Mouse (Mus musculus) E14TG2a.4 (cell line): ENCODE results near the gene Prr15l.
A peak's percentile ranks its signal among the peaks of the same experiment; 100 is the strongest.

ENCODE experiments used
- H3K27me3 ChIP-seq: 2 replicates; pipeline ENCODE4 v1.6.1; 2014; ENCODE audit warnings: low read length, control low read depth; ENCODE audit not compliant: insufficient read depth
- H3K36me3 ChIP-seq: 2 replicates; pipeline ENCODE4 v1.6.1; 2014; ENCODE audit warnings: low read length, control low read depth; ENCODE audit not compliant: insufficient read depth
- H3K4me1 ChIP-seq: replicated peaks from 2 replicates; pipeline ENCODE4 v1.6.1; 2014; ENCODE audit warnings: low read depth, low read length, control low read depth
- H3K4me3 ChIP-seq: replicated peaks from 2 replicates; pipeline ENCODE4 v1.5.1; 2014; ENCODE audit warnings: mild to moderate bottlenecking, low read length
- H3K9me3 ChIP-seq: 2 replicates; pipeline ENCODE4 v1.6.1; 2014; ENCODE audit warnings: low read length, control low read depth
- CTCF ChIP-seq: conservative IDR thresholded peaks from 2 replicates; pipeline ENCODE4 v1.5.1; 2014; ENCODE audit warnings: low read length
- NANOG ChIP-seq: IDR thresholded peaks from 2 replicates; pipeline ENCODE4 v1.6.1; 2014; ENCODE audit warnings: borderline replicate concordance, low read length, mixed read lengths
- POU5F1 ChIP-seq: IDR thresholded peaks from 2 replicates; pipeline ENCODE4 v1.6.1; 2014; ENCODE audit warnings: low read length, borderline replicate concordance

Gene Prr15l

DNA sequence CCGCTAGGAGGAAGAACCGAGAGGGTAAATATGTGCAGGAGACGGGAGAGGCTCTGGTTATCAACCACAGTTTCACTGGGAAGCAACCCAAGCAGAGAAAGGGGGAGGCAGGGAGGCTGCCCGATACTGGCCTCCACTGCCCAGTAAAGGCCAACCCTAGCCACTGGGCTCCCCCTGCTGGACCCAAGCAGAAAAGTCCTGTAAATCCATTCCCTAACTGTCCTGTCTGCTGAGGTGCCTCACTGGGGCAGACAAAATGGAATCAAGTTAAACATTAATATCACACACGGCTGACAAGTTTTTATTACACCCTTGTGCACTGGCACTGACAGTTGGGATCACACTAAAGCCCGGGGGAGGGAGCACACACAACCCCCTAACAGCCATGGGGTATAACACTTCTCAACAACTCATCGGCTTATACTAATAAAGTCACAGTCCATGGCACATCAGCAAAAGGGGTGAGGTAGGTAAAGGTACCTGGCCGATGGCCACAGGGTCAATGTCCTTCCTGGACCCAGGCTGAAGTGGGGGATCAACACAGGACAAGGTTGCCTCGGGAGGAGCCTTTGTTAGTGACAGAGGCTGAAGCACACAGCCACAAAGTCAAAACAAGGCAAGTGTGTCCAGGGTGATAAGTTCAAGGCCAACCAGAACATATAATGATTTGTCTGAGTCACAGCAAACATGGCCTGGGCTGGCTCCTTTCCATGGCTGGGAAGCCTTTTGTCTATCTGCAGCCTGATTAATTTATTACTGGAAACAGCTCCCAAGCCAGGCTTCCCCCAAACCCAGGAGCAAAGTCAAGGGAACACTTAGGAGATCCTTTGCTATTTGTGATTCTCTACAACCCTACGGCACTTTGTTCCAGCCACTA, 9.9 kb downstream of the Prr15l start:
- no peak overlapping the region for H3K4me3 ChIP-seq
- peak; percentile 33; the same call in 1 of the 2 replicates for TF ChIP-seq CTCF
- no peak for TF ChIP-seq NANOG
- peaks cover 43% of the 10 kb centered on the region for H3K36me3 ChIP-seq
- no peaks in the 10 kb centered on the region for H3K27me3 ChIP-seq
- no peaks in the 10 kb centered on the region for H3K9me3 ChIP-seq
- peaks cover 48% of the 10 kb centered on the region for H3K4me1 ChIP-seq

DNA sequence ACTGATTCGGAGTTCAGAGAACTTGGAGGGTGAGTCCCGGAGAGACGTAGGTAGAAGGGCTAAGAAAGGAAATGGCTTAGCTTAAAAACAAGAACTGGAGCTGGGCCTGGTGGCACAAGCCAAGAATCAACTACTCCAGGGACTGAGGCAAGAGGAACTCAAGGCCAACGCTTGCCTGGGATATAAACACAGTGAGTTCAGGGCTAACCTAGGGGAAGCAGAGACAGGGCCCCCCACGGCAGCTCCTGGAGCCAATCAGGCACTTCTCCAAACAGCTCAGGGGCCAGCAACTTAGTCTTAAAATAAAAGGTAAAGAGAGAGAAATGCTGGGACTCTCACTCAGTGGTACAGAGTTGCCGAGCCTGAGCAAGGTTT, 10.5 kb downstream of the Prr15l start:
- Histone ChIP-seq H3K4me3 (no peak overlapping the region), H3K27me3 (no peaks in the 10 kb centered on the region), H3K9me3 (no peaks in the 10 kb centered on the region), H3K36me3 (peaks cover 43% of the 10 kb centered on the region), H3K4me1 (peaks cover 48% of the 10 kb centered on the region)
- TF ChIP-seq POU5F1 (no peak), CTCF (no peak), NANOG (no peak)

DNA sequence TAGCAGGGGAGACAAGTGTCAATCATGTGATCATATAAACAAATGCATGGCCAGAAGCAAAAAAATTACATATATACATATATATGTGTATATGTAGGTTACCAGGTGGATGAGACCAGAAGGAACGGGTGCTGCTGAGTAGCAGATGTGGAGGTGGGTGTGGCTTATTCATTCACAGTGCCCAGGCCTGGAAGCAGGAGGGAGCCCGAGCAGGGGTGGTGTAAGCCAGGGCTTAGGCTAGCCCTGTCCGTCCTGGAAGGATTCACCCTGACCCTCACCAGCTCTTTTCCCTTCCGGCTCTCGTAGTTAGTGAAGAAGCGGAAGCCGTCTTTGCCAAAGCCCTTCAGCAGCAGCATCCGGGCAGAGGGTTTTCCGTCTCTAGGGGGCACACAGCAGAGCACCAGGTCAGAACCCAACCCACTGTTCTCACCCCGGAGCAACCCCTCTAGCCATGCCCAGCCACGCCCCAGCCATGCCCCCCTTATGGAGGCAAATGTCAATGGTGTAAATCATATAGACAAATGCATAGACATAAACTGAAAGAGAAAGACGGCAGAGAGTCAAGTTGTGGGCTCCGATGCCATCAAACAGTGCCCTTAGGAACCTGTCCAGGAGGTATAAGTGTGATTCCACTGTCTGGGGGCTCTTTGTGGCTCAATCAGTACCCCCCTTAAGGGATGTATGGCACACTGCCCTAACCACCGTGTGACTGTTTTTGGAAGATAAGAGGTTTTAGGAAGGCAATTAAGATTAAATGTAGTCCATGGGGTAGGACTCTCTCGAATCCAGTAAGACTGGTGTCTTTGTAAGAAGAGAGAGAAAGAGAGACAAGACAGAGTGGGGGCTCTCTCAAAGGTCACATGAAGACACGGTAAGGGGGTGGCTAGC, 12.9 kb downstream of the Prr15l start:
- no peak for TF ChIP-seq NANOG
- TF ChIP-seq POU5F1: no peak
- TF ChIP-seq CTCF: no peak
- Histone ChIP-seq H3K27me3 (peaks cover 3% of the 10 kb centered on the region; the same call in 1 of the 2 replicates), H3K4me3 (no peak overlapping the region), H3K9me3 (no peaks in the 10 kb centered on the region), H3K4me1 (peaks cover 48% of the 10 kb centered on the region), H3K36me3 (peaks cover 52% of the 10 kb centered on the region)

DNA sequence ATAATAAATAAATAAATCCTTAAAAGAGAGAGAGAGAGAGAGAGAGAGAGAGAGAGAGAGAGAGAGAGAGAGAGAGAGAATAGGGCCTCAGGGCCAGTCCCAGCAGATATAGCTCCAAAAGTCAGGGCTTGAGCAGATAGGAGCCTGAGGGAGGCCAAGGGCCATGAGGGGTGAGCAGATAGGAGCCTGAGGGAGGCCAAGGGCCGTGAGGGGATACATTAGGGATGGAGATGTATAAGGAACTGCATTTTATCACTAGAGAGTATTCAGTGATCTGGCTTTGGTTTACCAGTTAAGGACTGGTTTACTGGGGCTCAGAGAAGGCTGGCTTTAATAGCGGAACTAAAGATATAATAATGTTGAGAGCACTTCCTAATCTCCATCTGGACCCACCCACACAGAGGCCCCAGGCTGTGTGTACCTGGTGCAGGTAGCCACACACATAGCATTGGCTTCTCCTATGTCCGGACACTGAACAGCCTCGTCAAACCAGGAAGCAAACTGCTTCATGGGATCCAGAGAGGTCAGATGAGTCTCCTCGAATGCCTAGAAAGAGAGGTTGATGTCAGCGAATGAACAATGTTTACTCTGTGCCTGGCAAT, 14.2 kb downstream of the Prr15l start:
- H3K9me3 ChIP-seq: no peaks in the 10 kb centered on the region
- H3K4me1 ChIP-seq: peaks cover 54% of the 10 kb centered on the region
- TF ChIP-seq CTCF: no peak
- no peak for TF ChIP-seq NANOG
- TF ChIP-seq POU5F1: no peak
- peaks cover 60% of the 10 kb centered on the region for H3K36me3 ChIP-seq
- H3K4me3 ChIP-seq: no peak overlapping the region
- H3K27me3 ChIP-seq: peaks cover 3% of the 10 kb centered on the region; the same call in 1 of the 2 replicates

DNA sequence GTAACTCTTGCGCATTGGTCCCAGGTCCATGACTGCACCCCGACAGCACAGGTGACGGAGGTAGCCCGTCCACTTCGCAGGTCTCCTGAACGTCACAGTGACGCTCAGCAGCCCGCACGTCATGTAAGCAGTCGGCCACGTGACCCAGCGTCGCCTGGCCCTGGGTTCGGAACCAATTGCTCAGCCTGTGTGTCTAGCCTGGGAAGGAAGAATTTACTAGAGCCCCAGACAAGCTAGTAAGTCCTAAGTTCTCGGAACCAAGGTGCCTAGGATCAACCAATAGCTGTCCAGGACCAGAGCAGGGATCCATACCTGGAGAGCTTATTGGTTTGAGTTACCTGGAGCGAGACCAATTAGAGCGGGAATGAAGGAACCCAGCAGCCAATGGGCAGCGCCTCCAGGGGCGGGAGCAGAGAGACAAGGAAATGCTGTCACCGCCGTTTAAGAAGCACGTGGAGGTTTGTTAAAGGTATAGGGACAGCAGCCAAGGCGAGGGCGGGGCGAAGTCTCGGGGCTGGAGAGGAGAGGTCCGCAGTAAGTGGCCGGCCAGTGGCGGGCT, 15.9 kb downstream of the Prr15l start, which contains the start of gene Pnpo:
TSS of gene Pnpo (minus strand) at position 241 of the 559 bp plus-strand sequence.
- TF ChIP-seq CTCF (no peak), NANOG (no peak), POU5F1 (no peak)
- Histone ChIP-seq H3K36me3 (peaks cover 68% of the 10 kb centered on the region), H3K4me3 (peak within 1 kb of the TSS; percentile 85), H3K9me3 (no peaks in the 10 kb centered on the region), H3K27me3 (peaks cover 3% of the 10 kb centered on the region; the same call in 1 of the 2 replicates), H3K4me1 (peaks cover 67% of the 10 kb centered on the region)

DNA sequence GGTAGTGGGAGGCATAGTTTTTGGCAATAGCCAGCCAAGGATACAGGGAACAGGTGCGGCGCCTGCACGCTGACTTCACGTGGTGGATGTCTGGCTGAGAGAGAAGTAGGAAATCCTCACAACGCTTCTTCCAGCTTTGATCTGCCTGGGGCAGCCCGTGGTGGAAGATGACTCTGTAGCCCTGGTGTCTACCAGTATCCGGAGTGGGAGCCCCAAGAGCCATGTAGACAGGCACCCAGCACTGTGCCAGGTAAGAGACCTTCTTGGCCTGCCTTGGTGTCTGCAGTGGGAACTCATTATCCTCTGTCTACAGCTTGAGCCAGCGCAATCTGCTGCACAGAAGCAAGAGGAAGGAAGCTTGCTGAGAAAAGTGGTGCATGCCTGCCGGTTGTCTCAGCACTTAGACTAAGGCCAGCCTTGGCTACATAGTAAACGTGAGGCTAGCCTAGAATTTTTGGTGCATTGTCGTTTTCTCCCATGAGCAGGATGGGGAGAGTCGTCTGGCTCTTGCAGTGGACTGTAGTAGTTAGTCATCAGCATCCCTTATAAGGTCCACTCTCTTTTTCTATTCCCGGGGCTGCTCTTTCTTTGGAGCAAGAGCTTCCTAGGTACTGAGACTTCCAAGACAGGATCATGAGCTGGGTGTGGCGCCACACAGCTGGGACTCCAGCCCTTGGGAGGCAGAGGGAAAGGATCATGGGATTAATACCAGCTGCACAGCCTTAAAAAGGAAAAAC, 17.1 kb downstream of the Prr15l start:
- Histone ChIP-seq H3K36me3 (peaks cover 68% of the 10 kb centered on the region), H3K9me3 (no peaks in the 10 kb centered on the region), H3K27me3 (peaks cover 3% of the 10 kb centered on the region; the same call in 1 of the 2 replicates), H3K4me3 (peak overlapping the region; percentile 85), H3K4me1 (peaks cover 66% of the 10 kb centered on the region)
- TF ChIP-seq POU5F1 (no peak), CTCF (no peak), NANOG (no peak)

DNA sequence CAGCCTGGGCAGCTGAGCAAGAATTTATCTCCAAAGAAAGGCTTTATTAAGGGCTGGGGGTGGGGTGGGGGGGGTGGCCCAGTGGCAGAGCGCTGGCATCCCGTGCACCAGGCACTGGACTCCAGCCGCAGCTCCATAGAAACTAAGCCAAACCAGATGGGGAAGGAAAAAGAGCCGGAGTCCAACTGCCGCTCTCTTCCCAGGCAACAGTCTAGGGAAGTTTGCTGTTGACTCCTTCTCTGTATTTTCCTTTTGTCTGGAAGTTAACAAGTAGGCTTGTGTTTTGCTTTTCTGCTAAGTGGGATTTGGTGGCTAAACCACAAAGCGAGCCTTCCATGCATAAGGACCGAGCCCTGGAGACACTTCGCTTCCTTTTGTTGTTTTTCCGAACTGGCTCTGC, 18.6 kb downstream of the Prr15l start:
- Histone ChIP-seq H3K9me3 (no peaks in the 10 kb centered on the region), H3K27me3 (peaks cover 3% of the 10 kb centered on the region; the same call in 1 of the 2 replicates), H3K36me3 (peaks cover 67% of the 10 kb centered on the region), H3K4me3 (no peak overlapping the region), H3K4me1 (peaks cover 63% of the 10 kb centered on the region)
- TF ChIP-seq NANOG: no peak
- no peak for TF ChIP-seq CTCF
- TF ChIP-seq POU5F1: no peak

DNA sequence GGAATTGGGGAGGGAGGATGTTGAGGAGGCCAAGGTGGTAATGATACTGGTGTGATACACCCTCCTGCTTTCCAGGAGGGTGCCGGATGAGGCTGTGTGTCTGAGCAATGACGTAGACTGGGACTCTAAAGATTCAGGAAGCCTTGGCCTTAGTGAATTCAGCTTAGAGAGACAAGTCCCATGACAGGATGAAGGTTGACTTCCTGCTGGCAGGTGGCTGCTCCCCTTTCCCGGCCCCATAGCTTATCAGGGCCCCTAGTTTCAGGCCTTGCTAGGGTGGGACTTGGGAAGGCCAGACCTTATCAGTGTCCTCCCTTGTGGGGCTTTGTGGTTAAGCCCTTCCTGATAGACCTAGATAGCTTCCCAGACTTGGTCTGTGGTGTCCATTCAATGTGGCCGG, 19.9 kb downstream of the Prr15l start:
- Histone ChIP-seq H3K36me3 (peaks cover 73% of the 10 kb centered on the region), H3K9me3 (no peaks in the 10 kb centered on the region)

More for the DNA sequence above, 19.9 kb downstream of the Prr15l start:
- Histone ChIP-seq H3K4me1 (peaks cover 71% of the 10 kb centered on the region), H3K4me3 (no peak overlapping the region), H3K27me3 (peaks cover 3% of the 10 kb centered on the region; the same call in 1 of the 2 replicates)
- TF ChIP-seq POU5F1 (no peak), NANOG (no peak), CTCF (no peak)
